Mouse (Mus musculus) embryonic facial prominence, embryonic 12.5 days (tissue): ENCODE data around the gene Ptgis. TPM values are rescaled to one million over a fixed set of nuclear protein-coding genes. Genes with fewer than 3 reads are reported as not detected.

Source experiments
- ATAC-seq: fragments of 200-750 bp; cut with Nextera tagmentation; 2 replicates; pipeline ENCODE4 v1.8.0; 2017; ENCODE audit not compliant: insufficient number of reproducible peaks, insufficient read depth, low FRiP score, low TSS enrichment
- H3K27ac ChIP-seq: fragments of 300-500 bp; sonication (generic); 2 replicates; pipeline ENCODE4 v1.5.1; 2016; ENCODE audit warnings: mild to moderate bottlenecking
- H3K27me3 ChIP-seq: fragments of 300-500 bp; sonication (generic); 2 replicates; pipeline ENCODE4 v1.6.1; 2016; ENCODE audit warnings: mild to moderate bottlenecking, moderate library complexity
- H3K36me3 ChIP-seq: fragments of 300-500 bp; sonication (generic); 2 replicates; pipeline ENCODE4 v1.6.1; 2016; ENCODE audit warnings: mild to moderate bottlenecking
- H3K4me1 ChIP-seq: fragments of 300-500 bp; sonication (generic); 2 replicates; pipeline ENCODE4 v1.6.1; 2016
- H3K4me2 ChIP-seq: fragments of 300-500 bp; sonication (generic); replicated peaks from 2 replicates; pipeline ENCODE4 v1.6.1; 2016; ENCODE audit warnings: mild to moderate bottlenecking, moderate library complexity
- H3K4me3 ChIP-seq: fragments of 300-500 bp; sonication (generic); 2 replicates; pipeline ENCODE4 v1.5.1; 2016; ENCODE audit warnings: mild to moderate bottlenecking
- H3K9ac ChIP-seq: fragments of 300-500 bp; sonication (generic); 2 replicates; pipeline ENCODE4 v1.6.1; 2016; ENCODE audit warnings: mild to moderate bottlenecking, moderate library complexity
- H3K9me3 ChIP-seq: fragments of 300-500 bp; sonication (generic); 2 replicates; pipeline ENCODE4 v1.6.1; 2016; ENCODE audit warnings: mild to moderate bottlenecking, moderate library complexity
- WGBS: fragments of 180-500 bp; shearing (Covaris S2); methylation state at CpG from one replicate; pipeline ENCODE4 v1.1.7; 2016; 5-methylcytosine and 5-hydroxymethylcytosine counted together
- polyA plus RNA-seq: library from polyadenylated mRNA; unstranded; fragments of >200 nt; fragmentation: Nextera tagmentation; extraction: Ambion mirVana; gene quantifications from 2 replicates; pipeline ENCODE4 v1.2.1, GENCODE M21; 2016

The Ptgis gene
- 17.7 and 19.1 TPM in 2 replicates for polyA plus RNA-seq

DNA sequence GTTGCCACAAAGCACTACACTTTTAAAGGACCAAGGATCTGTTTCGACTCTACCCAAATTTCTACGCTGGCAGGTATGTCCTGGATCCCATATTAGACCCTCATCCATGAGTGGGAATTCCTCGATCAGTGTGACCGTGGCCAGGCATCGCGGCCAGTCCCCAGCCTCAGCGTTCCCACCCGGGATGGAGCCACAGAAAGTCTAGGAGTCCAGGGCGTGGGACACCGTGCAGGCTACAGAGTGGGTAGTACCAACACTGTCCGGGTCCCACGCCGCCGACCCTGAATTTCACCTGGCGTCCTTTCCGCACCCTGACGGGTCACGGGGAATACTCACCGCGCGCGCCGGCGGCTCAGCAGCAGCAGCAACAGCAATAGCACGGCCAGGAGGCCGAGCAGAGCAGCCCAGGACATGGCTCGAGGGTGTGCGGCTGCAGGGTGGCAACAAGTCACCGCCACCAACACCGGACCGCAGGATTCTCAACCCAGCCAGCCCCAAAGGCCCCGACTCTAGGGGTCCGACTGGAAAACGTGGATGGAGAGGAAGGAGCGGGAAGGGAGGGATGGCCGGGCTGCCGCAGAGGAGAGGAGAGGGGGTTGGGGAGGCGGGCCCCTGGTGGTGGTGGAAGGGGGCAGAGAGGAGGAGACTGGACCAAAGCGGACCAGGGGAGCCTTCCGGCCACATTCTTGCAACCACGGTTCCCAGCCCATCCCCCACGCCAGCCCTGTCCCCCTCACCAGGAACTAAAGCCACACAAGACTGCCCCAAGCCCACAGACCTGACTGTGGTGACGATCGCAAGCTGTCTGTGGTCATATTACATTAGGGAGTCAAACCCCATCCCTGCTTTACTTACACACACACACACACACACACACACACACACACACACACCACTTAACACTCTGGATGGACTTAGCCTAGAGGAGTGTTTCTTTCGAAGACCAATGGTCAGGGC lies at the start of gene Ptgis:
Gene Ptgis, minus strand, starts transcription at position 597 of the 957 bp plus-strand sequence.
- no peaks in the 10 kb centered on the region for H3K36me3 ChIP-seq
- whole genome bisulfite sequencing: 2% methylated on average over 41 of the region's 45 CpGs
- peak within 1 kb of the TSS; percentile 79 for H3K4me2 ChIP-seq
- peak within 1 kb of the TSS; percentile 49 for H3K4me3 ChIP-seq
- peak within 1 kb of the TSS; percentile 69 for H3K9ac ChIP-seq
- H3K4me1 ChIP-seq: peaks cover 24% of the 10 kb centered on the region
- peaks cover 4% of the 10 kb centered on the region; the same call in 1 of the 2 replicates for H3K27me3 ChIP-seq
- 0 out of 2 replicates have a peak, but pooled peaks cover 4% of the 10 kb centered on the region for H3K9me3 ChIP-seq
- peak within 1 kb of the TSS; percentile 51 for H3K27ac ChIP-seq
- ATAC-seq: 0 out of 2 replicates have a peak, but pooled peaks have one; percentile 23

- Histone ChIP-seq H3K27me3 (no peaks in the 10 kb centered on the region), H3K9ac (no peak overlapping the region), H3K36me3 (no peaks in the 10 kb centered on the region), H3K9me3 (no peaks in the 10 kb centered on the region), H3K4me3 (no peak overlapping the region), H3K4me2 (no peak overlapping the region), H3K4me1 (no peaks in the 10 kb centered on the region), H3K27ac (no peak overlapping the region)
- no peak for ATAC-seq
- 92% methylated on average over 13 of the region's 13 CpGs for WGBS
Observed at GRCm38 (mm10) chr2:167281461-167281860, 41.1 kb upstream of the Ptgis start.

DNA sequence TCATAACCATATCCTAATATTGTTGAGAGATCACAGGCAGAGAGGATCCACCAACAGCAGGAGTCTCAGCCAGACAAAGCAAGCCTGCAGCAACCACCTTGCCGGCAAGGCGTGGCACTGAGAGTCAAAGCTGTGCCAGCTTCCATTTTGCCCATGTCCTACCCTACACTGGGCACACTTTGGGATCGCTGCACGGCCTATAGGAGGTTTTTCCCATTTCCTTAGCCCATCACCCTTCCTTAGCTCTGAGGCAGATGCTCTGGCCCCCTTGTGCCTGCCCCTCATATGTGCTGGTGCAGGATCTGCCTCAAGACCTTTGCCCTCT lies 40.5 kb upstream of the Ptgis start:
- peak; percentile 52; the same call in 1 of the 2 replicates for ATAC-seq
- H3K4me3 ChIP-seq: no peak overlapping the region
- H3K4me1 ChIP-seq: no peaks in the 10 kb centered on the region
- 88% methylated on average over 4 of the region's 4 CpGs for WGBS
- no peak overlapping the region for H3K9ac ChIP-seq
- H3K4me2 ChIP-seq: no peak overlapping the region
- H3K9me3 ChIP-seq: no peaks in the 10 kb centered on the region
- H3K27ac ChIP-seq: no peak overlapping the region
- no peaks in the 10 kb centered on the region for H3K36me3 ChIP-seq
- H3K27me3 ChIP-seq: no peaks in the 10 kb centered on the region

GRCm38 (mm10) chr2:167280090-167280985 lies 39.9 kb upstream of the Ptgis start:
- Histone ChIP-seq H3K36me3 (no peaks in the 10 kb centered on the region), H3K27me3 (no peaks in the 10 kb centered on the region), H3K9ac (no peak overlapping the region), H3K4me2 (no peak overlapping the region), H3K4me1 (no peaks in the 10 kb centered on the region), H3K4me3 (no peak overlapping the region), H3K9me3 (no peaks in the 10 kb centered on the region), H3K27ac (no peak overlapping the region)
- peak; percentile 74 for ATAC-seq
- 48% methylated on average over 26 of the region's 26 CpGs for WGBS

GRCm38 (mm10) chr2:167278751-167279526 lies 38.5 kb upstream of the Ptgis start:
- no peak overlapping the region for H3K27ac ChIP-seq
- H3K9ac ChIP-seq: no peak overlapping the region
- H3K36me3 ChIP-seq: no peaks in the 10 kb centered on the region
- no peaks in the 10 kb centered on the region for H3K4me1 ChIP-seq
- H3K9me3 ChIP-seq: no peaks in the 10 kb centered on the region
- H3K4me3 ChIP-seq: no peak overlapping the region
- ATAC-seq: no peak
- WGBS: 59% methylated on average over 17 of the region's 17 CpGs
- H3K27me3 ChIP-seq: no peaks in the 10 kb centered on the region
- no peak overlapping the region for H3K4me2 ChIP-seq

- H3K4me1 ChIP-seq: no peaks in the 10 kb centered on the region
- no peak overlapping the region for H3K9ac ChIP-seq
- no peak overlapping the region for H3K27ac ChIP-seq
- H3K4me3 ChIP-seq: no peak overlapping the region
- no peak for ATAC-seq
- no peaks in the 10 kb centered on the region for H3K27me3 ChIP-seq
- 85% methylated on average over 7 of the region's 7 CpGs for WGBS
- no peaks in the 10 kb centered on the region for H3K36me3 ChIP-seq
- H3K4me2 ChIP-seq: no peak overlapping the region
- H3K9me3 ChIP-seq: no peaks in the 10 kb centered on the region
Observed at GRCm38 (mm10) chr2:167278011-167278410, 37.6 kb upstream of the Ptgis start.

DNA sequence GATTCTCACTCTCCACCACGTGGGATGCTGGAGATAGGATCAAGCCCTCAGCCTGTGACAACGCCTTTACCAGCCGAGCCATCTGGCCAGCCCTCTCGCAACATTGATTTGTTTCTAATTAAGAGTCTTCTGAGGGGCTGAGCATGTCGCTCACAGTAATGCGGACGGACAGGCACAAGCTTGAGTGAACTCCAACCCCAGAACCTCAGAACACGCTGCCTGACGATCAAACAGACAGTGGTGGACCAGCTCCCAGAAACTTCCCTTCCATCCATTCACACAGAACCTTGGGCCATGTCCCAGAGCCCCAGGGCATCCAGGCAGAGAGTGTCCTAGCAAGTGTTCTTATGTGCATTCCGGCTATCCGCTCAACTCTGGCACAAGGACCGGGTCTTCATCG lies 36.6 kb upstream of the Ptgis start:
- 64% methylated on average over 13 of the region's 13 CpGs for WGBS
- H3K4me2 ChIP-seq: no peak overlapping the region
- H3K27me3 ChIP-seq: no peaks in the 10 kb centered on the region
- H3K27ac ChIP-seq: no peak overlapping the region
- no peaks in the 10 kb centered on the region for H3K9me3 ChIP-seq
- ATAC-seq: no peak
- no peaks in the 10 kb centered on the region for H3K36me3 ChIP-seq
- H3K4me3 ChIP-seq: no peak overlapping the region
- no peaks in the 10 kb centered on the region for H3K4me1 ChIP-seq
- H3K9ac ChIP-seq: no peak overlapping the region

GRCm38 (mm10) chr2:167275856-167276255 lies 35.5 kb upstream of the Ptgis start:
- H3K4me3 ChIP-seq: no peak overlapping the region
- H3K27ac ChIP-seq: no peak overlapping the region
- H3K27me3 ChIP-seq: no peaks in the 10 kb centered on the region
- H3K9ac ChIP-seq: no peak overlapping the region
- H3K4me2 ChIP-seq: no peak overlapping the region
- ATAC-seq: no peak
- no peaks in the 10 kb centered on the region for H3K9me3 ChIP-seq
- H3K4me1 ChIP-seq: no peaks in the 10 kb centered on the region
- 86% methylated on average over 10 of the region's 10 CpGs for WGBS
- no peaks in the 10 kb centered on the region for H3K36me3 ChIP-seq

DNA sequence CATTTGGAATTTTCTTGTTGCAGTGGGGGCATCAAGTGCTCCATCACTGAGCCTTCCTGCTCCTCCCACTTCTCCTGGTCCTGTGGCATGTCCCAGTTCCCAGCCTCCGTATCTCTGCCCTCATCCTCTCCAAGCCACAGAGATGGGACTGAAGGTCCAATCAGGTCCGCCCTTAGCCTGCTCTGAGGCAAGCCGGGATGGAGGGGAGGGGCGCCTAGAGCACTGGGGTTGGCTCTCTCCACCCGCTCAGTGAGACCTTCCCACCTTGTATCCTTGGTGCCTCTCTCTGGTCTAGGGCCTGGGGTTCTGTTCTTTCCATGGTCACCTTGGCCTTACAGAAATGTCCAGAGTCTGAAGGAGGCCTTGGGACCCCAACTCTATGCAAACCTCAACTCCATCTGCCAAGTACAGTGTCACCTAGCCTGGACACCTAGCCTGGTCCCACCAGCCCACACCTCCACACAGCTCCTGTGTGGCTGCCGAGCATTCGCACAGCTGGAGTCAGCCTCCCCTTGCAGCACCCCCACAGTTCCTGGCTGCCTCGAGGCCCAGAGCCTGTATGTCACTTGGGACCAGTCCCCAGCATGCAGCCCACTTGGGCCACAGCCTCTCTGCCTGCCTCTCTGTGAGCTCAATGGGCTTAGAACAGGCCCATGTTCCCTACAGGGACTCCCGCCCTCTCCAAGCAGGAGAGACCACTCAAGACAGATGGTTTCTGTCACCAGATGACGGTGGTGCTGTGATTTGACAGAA lies 34.5 kb upstream of the Ptgis start:
- Histone ChIP-seq H3K4me3 (no peak overlapping the region), H3K9me3 (no peaks in the 10 kb centered on the region), H3K4me2 (no peak overlapping the region), H3K9ac (no peak overlapping the region), H3K36me3 (no peaks in the 10 kb centered on the region), H3K27me3 (no peaks in the 10 kb centered on the region), H3K4me1 (no peaks in the 10 kb centered on the region), H3K27ac (no peak overlapping the region)
- no peak for ATAC-seq
- 61% methylated on average over 10 of the region's 10 CpGs for WGBS

DNA sequence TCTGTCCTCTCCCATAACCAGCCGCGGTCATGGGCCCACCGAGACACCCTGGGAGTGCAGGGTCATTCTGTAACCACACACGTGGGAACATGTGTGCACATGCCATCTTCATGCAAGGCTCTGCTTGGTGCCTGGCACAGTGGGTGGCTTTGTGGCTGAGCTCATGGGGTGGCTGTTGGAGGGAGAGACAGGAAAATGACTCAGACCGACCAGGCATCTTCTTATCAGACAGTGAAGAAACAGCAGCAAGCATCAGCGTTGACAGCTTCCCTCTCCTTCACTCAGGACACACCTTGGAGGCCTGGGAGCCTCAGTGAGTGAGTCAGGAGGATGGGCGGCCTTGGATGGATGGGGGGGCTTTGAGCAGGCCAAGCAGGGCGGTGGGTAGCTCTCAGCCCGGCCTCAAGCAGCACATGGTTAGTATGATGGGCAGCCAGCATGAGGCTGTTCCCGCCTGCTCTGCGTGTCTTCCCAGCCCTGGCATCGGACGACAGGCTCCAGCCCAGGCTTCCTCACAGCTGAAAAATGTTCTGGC lies 32.9 kb upstream of the Ptgis start:
- no peak for ATAC-seq
- 77% methylated on average over 13 of the region's 13 CpGs for WGBS
- Histone ChIP-seq H3K27ac (no peak overlapping the region), H3K36me3 (no peaks in the 10 kb centered on the region), H3K4me1 (no peaks in the 10 kb centered on the region), H3K9me3 (no peaks in the 10 kb centered on the region), H3K9ac (no peak overlapping the region), H3K4me3 (no peak overlapping the region), H3K27me3 (no peaks in the 10 kb centered on the region), H3K4me2 (no peak overlapping the region)
